Mouse (Mus musculus) small intestine, adult 2 months (tissue): ENCODE results near the gene AC134908.4.

Experiments used
- CTCF ChIP-seq: fragments of 200-500 bp; IDR thresholded peaks from 2 replicates; pipeline ENCODE4 v1.5.1; 2012; ENCODE audit warnings: low read depth, mild to moderate bottlenecking, control low read depth, inconsistent platforms, low read length, moderate library complexity, mixed read lengths; ENCODE audit not compliant: insufficient replicate concordance, insufficient read length; ENCODE audit errors: extremely low read depth
- POLR2A ChIP-seq: fragments of 200-500 bp; IDR thresholded peaks from 2 replicates; pipeline ENCODE4 v1.6.1; 2012; ENCODE audit warnings: low read depth, mild to moderate bottlenecking, control low read depth, inconsistent platforms, low read length, moderate library complexity

DNA sequence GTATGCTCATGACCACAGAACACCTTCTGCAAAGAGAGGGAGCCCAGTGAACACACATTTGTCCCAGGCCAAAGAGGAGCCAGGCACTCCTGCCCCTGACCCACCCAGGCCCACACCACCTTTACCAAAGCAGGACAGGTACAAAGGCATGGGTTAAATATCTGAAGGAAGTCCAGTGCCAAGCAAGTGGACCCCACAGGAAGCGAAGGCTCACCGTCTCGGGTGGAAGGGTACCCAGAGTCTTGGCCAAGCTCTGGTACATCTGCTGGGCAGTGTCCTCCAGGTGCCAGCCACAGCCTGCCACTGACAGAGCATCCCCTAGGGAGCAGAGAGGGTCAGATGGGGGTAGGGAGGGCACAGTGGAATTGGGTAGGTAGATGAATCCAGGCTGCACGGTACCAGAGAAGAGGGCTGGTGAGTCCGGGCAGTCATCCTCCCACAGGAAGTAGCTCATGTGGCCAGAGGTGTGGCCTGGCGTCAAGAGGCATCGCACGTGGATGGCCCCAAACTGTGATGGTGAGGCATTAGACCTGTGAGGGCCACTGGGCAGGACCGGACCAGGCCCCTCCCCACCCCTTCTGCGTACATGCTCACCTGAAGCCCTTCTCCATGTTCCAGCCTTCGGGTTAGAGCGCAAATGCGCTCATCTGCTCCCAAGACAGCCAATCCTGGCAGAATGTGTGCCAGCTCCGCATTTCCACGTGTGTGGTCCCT lies 11.4 kb downstream of the AC134908.4 start:
- no peak for TF ChIP-seq POLR2A
- no peak for TF ChIP-seq CTCF
